Mouse (Mus musculus): Measurements from ENCODE around the gene Maml2.

- TF ChIP-seq MAX (IDR thresholded peaks at IDR 0.05) (no peak), CTCF (IDR thresholded peaks at IDR 0.05; ENCODE audit: control insufficient read depth, insufficient read depth, insufficient read length) (no peak), USF1 (IDR thresholded peaks at IDR 0.05; ENCODE audit: low read depth) (no peak)
Observed at GRCm38 (mm10) chr9:13701773-13702172, 404.0 kb downstream of the Maml2 start.

Measured in C2C12 (cell line).